Mouse (Mus musculus) intestine, embryonic 15.5 days (tissue): ENCODE results near the gene Pigp. TPM values are rescaled to one million over a fixed set of nuclear protein-coding genes. Genes with fewer than 3 reads are reported as not detected.

Experiments
- ATAC-seq: fragments of 200-750 bp; cut with Nextera tagmentation; 2 replicates; pipeline ENCODE4 v1.8.0; 2017; ENCODE audit warnings: moderate TSS enrichment, moderate library complexity
- H3K27ac ChIP-seq: fragments of 300-500 bp; sonication (generic); 2 replicates; pipeline ENCODE4 v1.5.1; 2015; ENCODE audit warnings: mild to moderate bottlenecking, inconsistent platforms
- H3K27me3 ChIP-seq: fragments of 300-500 bp; sonication (generic); replicated peaks from 2 replicates; pipeline ENCODE4 v1.6.1; 2015; ENCODE audit warnings: inconsistent platforms
- H3K36me3 ChIP-seq: fragments of 300-500 bp; sonication (generic); 2 replicates; pipeline ENCODE4 v1.6.1; 2015; ENCODE audit warnings: inconsistent platforms
- H3K4me1 ChIP-seq: fragments of 300-500 bp; sonication (generic); replicated peaks from 2 replicates; pipeline ENCODE4 v1.6.1; 2015; ENCODE audit warnings: inconsistent platforms
- H3K4me2 ChIP-seq: fragments of 300-500 bp; sonication (generic); replicated peaks from 2 replicates; pipeline ENCODE4 v1.6.1; 2015; ENCODE audit warnings: mild to moderate bottlenecking, inconsistent platforms
- H3K4me3 ChIP-seq: fragments of 300-500 bp; sonication (generic); replicated peaks from 2 replicates; pipeline ENCODE4 v1.5.1; 2015; ENCODE audit warnings: inconsistent platforms
- H3K9ac ChIP-seq: fragments of 300-500 bp; sonication (generic); 2 replicates; pipeline ENCODE4 v1.6.1; 2015; ENCODE audit warnings: inconsistent platforms
- H3K9me3 ChIP-seq: fragments of 300-500 bp; sonication (generic); 2 replicates; pipeline ENCODE4 v1.6.1; 2016; ENCODE audit warnings: inconsistent platforms
- WGBS: fragments of 180-500 bp; shearing (Covaris S2); methylation state at CpG from one replicate; pipeline ENCODE4 v1.1.7; 2015; 5-methylcytosine and 5-hydroxymethylcytosine counted together
- polyA plus RNA-seq: library from polyadenylated mRNA; unstranded; fragments of >200 nt; fragmentation: Nextera tagmentation; extraction: Ambion mirVana; gene quantifications from 2 replicates; pipeline ENCODE4 v1.2.1, GENCODE M21; 2015

Pigp gene
- polyA plus RNA-seq, result 120 and 124 TPM in 2 replicates

DNA sequence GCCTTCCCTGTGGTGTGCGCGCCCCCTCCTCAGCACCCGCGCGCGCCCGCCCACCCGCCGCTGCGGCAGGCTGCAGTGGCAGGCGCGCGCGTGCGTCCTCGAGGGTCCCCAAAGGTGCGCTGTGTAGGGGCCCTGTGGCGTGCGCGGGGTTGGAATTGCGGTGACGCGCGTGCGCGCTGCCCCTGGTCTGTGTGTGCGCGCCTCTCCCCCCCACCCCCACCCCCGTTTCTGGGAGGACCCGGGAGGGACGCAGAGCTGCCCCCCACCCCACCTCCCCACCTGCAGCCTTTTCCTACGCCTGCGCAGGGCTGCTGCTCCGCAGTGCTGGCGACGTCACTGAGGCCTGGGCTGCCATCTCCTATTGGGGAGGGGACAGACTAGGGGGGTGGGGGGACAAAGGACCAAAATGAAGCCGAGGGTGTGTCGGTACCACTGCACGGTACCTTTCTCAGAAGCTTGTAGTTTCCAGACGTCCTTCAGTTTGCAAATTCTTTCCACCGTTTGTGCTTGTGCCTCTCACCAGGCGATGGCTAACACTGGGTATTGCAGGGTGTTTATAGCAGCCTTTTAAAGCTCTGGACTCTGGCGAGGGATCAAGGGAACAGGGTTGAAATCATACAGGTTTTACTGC is at the start of gene Pigp:
Pigp (minus strand) TSS at position 542 of the 631 bp plus-strand sequence.
- whole genome bisulfite sequencing, result under 1% methylated on average over 42 of the region's 43 CpGs
- H3K27me3 ChIP-seq, result no peaks in the 10 kb centered on the region
- H3K9ac ChIP-seq, result peak within 1 kb of the TSS; percentile 97
- no peaks in the 10 kb centered on the region for H3K9me3 ChIP-seq
- H3K36me3 ChIP-seq, result no peaks in the 10 kb centered on the region
- peak within 1 kb of the TSS; percentile 61 for H3K4me2 ChIP-seq
- ATAC-seq, result peak; percentile 76
- H3K4me3 ChIP-seq, result peak within 1 kb of the TSS; percentile 92
- peak within 1 kb of the TSS; percentile 99 for H3K27ac ChIP-seq
- H3K4me1 ChIP-seq, result 0 out of 2 replicates have a peak, but pooled peaks cover 2% of the 10 kb centered on the region

- Histone ChIP-seq H3K4me3 (no peak overlapping the region), H3K9me3 (no peaks in the 10 kb centered on the region), H3K36me3 (peaks cover 44% of the 10 kb centered on the region), H3K4me2 (no peak overlapping the region), H3K27me3 (no peaks in the 10 kb centered on the region), H3K27ac (no peak overlapping the region), H3K4me1 (no peaks in the 10 kb centered on the region), H3K9ac (no peak overlapping the region)
- no peak for ATAC-seq
- 90% methylated on average over 3 of the region's 3 CpGs for WGBS
Observed at GRCm38 (mm10) chr16:94420498-94420897, 48.9 kb upstream of the Pigp start.

DNA sequence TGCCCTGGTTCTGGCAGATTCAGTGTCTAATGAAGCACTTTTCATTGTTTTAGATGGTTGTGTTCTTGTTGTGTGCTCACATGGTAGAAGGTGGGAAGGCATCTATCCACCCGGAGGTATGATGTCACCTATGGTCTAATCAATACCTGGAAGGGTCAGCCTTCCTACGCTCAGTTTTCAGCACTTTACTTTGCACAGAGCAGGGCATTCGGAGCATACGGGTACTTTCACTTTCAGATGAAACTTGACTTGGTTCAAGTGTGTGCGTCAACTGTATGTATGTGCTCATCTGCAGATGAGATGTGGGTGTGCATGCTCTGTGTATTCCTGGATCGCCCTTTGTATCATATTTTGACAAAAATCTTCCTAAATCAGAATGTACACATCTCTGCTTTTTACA is 42.5 kb upstream of the Pigp start:
- no peak overlapping the region for H3K4me3 ChIP-seq
- H3K9ac ChIP-seq, result no peak overlapping the region
- no peaks in the 10 kb centered on the region for H3K4me1 ChIP-seq
- H3K36me3 ChIP-seq, result peaks cover 9% of the 10 kb centered on the region
- ATAC-seq, result no peak
- H3K27me3 ChIP-seq, result no peaks in the 10 kb centered on the region
- 94% methylated on average over 6 of the region's 6 CpGs for WGBS
- H3K9me3 ChIP-seq, result no peaks in the 10 kb centered on the region
- H3K27ac ChIP-seq, result no peak overlapping the region
- H3K4me2 ChIP-seq, result no peak overlapping the region

GRCm38 (mm10) chr16:94412760-94413159 is 41.1 kb upstream of the Pigp start:
- Histone ChIP-seq H3K4me3 (no peak overlapping the region), H3K4me2 (no peak overlapping the region), H3K27me3 (no peaks in the 10 kb centered on the region), H3K27ac (no peak overlapping the region), H3K9me3 (no peaks in the 10 kb centered on the region), H3K9ac (no peak overlapping the region), H3K4me1 (no peaks in the 10 kb centered on the region), H3K36me3 (0 out of 2 replicates have a peak, but pooled peaks cover 2% of the 10 kb centered on the region)
- no peak for ATAC-seq
- WGBS, result 90% methylated on average over 4 of the region's 4 CpGs

- H3K36me3 ChIP-seq, result 0 out of 2 replicates have a peak, but pooled peaks cover 2% of the 10 kb centered on the region
- H3K9ac ChIP-seq, result no peak overlapping the region
- no peak overlapping the region for H3K4me3 ChIP-seq
- no peak overlapping the region for H3K4me2 ChIP-seq
- WGBS, result 70% methylated on average over 2 of the region's 2 CpGs
- H3K27me3 ChIP-seq, result no peaks in the 10 kb centered on the region
- no peaks in the 10 kb centered on the region for H3K9me3 ChIP-seq
- H3K27ac ChIP-seq, result no peak overlapping the region
- H3K4me1 ChIP-seq, result no peaks in the 10 kb centered on the region
- 0 out of 2 replicates have a peak, but pooled peaks have one; percentile 25 for ATAC-seq
Observed at GRCm38 (mm10) chr16:94412198-94412597, 40.6 kb upstream of the Pigp start.

DNA sequence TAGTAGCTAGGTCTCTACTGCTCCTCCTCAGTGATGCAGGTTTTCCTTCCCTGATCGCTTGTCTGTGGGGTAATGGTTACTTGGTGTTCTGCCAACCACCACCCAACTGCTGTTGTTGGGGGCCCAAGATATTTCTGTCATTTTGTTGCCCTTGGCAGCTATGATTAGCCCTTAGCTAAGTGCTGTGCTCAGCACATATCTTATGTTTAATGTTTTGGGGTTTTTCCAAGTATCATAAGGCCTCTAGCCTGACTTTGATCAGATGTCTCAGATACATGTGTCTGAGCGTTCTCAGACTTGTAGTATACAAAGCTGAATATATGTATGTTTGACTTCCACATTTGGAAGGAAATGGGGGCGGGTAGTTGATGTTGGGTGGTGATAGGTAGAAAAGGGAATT is 39.6 kb upstream of the Pigp start:
- WGBS, result 74% methylated on average over 3 of the region's 3 CpGs

DNA sequence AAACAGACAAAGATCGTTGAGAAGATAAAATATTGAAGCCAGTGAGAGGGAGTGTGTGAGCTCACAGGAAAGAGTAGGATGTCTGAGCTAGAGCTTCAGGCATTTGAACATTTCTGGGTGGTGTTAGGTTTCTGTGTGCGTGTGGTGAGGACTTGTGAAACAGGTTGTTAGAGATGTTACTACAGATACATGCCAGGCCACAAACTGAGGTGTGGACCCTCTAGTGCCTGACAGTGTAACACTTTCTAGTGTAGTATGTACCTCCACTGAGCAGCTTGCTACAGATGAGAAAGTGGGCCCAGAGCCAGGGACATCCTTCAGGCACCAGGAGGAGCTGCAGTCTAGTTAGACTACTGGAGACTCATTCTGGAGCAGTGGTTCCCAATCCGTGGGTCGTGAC is 30.5 kb upstream of the Pigp start:
- no peak for ATAC-seq
- no peak overlapping the region for H3K27ac ChIP-seq
- WGBS, result 67% methylated on average over 4 of the region's 4 CpGs

More for the DNA sequence above, 39.6 kb upstream of the Pigp start:
- Histone ChIP-seq H3K4me2 (no peak overlapping the region), H3K4me3 (no peak overlapping the region), H3K27me3 (no peaks in the 10 kb centered on the region), H3K9me3 (no peaks in the 10 kb centered on the region), H3K27ac (no peak overlapping the region), H3K9ac (no peak overlapping the region), H3K4me1 (no peaks in the 10 kb centered on the region), H3K36me3 (0 out of 2 replicates have a peak, but pooled peaks cover 2% of the 10 kb centered on the region)
- ATAC-seq, result no peak

GRCm38 (mm10) chr16:94401636-94402035 is 30.0 kb upstream of the Pigp start:
- 0 out of 2 replicates have a peak, but pooled peaks have one; percentile 39 for ATAC-seq
- WGBS, result 24% methylated on average over 2 of the region's 2 CpGs
- 0 out of 2 replicates have a peak, but pooled peaks cover 2% of the 10 kb centered on the region for H3K4me1 ChIP-seq
- H3K4me2 ChIP-seq, result no peak overlapping the region
- H3K27ac ChIP-seq, result no peak overlapping the region
- H3K27me3 ChIP-seq, result no peaks in the 10 kb centered on the region
- H3K36me3 ChIP-seq, result no peaks in the 10 kb centered on the region
- H3K9ac ChIP-seq, result no peak overlapping the region
- H3K4me3 ChIP-seq, result no peak overlapping the region
- no peaks in the 10 kb centered on the region for H3K9me3 ChIP-seq

More for the DNA sequence above, 30.5 kb upstream of the Pigp start:
- Histone ChIP-seq H3K36me3 (no peaks in the 10 kb centered on the region), H3K4me1 (0 out of 2 replicates have a peak, but pooled peaks cover 2% of the 10 kb centered on the region), H3K27me3 (no peaks in the 10 kb centered on the region), H3K9ac (no peak overlapping the region), H3K4me2 (no peak overlapping the region), H3K4me3 (no peak overlapping the region), H3K9me3 (no peaks in the 10 kb centered on the region)

DNA sequence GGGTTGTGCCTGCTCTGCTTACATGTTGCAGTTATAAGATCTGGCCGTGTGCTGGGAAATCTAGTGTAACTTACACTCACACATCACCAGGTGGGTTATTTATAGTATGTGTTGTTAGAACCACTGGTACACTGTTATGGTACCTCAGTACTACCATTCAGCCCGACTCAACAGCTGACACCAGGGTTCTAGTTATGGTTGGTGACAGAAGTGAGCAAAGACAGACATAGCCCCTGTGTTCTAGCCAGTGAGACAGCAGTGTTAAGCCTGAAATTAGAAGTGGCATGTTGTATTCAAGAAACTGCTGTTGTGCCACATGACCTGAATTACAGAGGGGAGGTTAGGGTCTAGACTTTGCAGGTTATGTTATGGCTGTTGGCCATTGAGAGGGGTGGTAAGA is 27.5 kb upstream of the Pigp start:
- Histone ChIP-seq H3K4me1 (0 out of 2 replicates have a peak, but pooled peaks cover 2% of the 10 kb centered on the region), H3K9ac (no peak overlapping the region), H3K27ac (no peak overlapping the region), H3K4me2 (no peak overlapping the region), H3K4me3 (no peak overlapping the region), H3K27me3 (no peaks in the 10 kb centered on the region), H3K36me3 (no peaks in the 10 kb centered on the region), H3K9me3 (no peaks in the 10 kb centered on the region)
- ATAC-seq, result peak; percentile 31; the same call in 1 of the 2 replicates
- 80% methylated on average over 2 of the region's 2 CpGs for WGBS

DNA sequence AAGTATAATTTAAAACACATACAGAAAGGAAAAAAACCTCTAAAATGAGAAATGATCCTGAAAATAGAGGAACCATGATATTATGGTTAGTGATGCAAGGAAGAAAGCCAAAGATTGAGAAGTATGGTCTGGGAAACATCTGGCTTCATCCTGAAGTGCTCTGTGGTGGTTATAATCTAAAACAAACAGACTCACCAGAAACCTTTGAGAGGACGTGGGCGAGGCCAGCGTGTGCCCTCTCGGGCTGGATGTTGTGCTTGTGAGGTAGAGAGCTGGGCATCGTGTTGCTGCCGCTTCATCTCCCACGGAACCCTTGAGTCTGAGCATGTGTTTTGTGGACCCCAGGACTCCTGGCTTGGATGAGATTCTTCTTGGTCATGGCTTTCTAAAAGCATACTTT is 25.0 kb upstream of the Pigp start:
- Histone ChIP-seq H3K4me3 (no peak overlapping the region), H3K9ac (no peak overlapping the region), H3K9me3 (no peaks in the 10 kb centered on the region), H3K4me2 (no peak overlapping the region), H3K4me1 (0 out of 2 replicates have a peak, but pooled peaks cover 2% of the 10 kb centered on the region), H3K36me3 (no peaks in the 10 kb centered on the region), H3K27me3 (no peaks in the 10 kb centered on the region), H3K27ac (no peak overlapping the region)
- ATAC-seq, result no peak
- WGBS, result 61% methylated on average over 7 of the region's 7 CpGs

- Histone ChIP-seq H3K4me3 (no peak overlapping the region), H3K9me3 (no peaks in the 10 kb centered on the region), H3K27me3 (no peaks in the 10 kb centered on the region), H3K4me2 (no peak overlapping the region), H3K4me1 (no peaks in the 10 kb centered on the region), H3K27ac (no peak overlapping the region), H3K9ac (no peak overlapping the region), H3K36me3 (no peaks in the 10 kb centered on the region)
- ATAC-seq, result no peak
- WGBS, result 74% methylated on average over 3 of the region's 3 CpGs
Observed at GRCm38 (mm10) chr16:94395051-94395450, 23.4 kb upstream of the Pigp start.

DNA sequence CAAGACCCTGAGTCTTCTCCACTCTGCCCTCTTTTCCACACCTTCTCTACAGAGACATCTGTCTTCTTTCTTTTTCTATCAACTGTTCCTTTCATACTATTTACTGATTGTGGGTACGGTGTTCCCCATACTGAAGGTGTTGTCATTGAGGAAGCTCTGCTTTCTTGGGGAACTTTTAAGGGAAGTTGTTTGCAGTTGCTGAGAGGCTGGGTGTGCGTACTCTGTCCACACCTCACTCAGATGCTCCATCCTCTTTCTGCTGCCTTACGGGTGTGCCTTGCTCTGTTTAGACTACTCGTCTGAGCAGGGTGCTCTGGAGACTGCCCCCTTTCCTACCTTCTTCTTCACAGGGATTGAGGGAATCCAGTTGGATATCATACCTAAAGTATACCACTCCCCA is 20.7 kb upstream of the Pigp start:
- Histone ChIP-seq H3K9me3 (no peaks in the 10 kb centered on the region), H3K27me3 (no peaks in the 10 kb centered on the region), H3K9ac (no peak overlapping the region), H3K36me3 (no peaks in the 10 kb centered on the region), H3K4me1 (no peaks in the 10 kb centered on the region), H3K4me2 (no peak overlapping the region), H3K4me3 (no peak overlapping the region), H3K27ac (no peak overlapping the region)
- no peak for ATAC-seq
- WGBS, result 70% methylated on average over 4 of the region's 4 CpGs

DNA sequence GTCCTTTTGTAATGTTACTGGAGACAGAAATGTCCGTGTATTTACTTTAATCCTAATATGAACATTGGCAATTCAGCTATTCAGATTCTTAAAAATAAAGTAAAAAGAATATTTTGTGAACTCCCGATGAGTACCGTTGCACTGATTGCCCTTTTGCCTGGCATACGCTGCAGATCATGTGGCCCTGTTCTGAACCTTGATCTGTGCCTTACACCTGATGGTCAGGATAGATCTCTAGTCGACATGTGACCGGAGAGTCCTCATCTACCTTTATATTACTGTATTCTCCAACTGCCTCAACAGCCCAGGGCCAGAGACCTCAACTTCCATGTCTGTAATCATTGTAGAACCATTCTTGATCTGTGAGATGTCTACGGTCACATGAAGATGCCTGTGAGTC is 16.0 kb upstream of the Pigp start:
- no peak for ATAC-seq
- H3K27ac ChIP-seq, result no peak overlapping the region
- 88% methylated on average over 7 of the region's 7 CpGs for whole genome bisulfite sequencing
- no peaks in the 10 kb centered on the region for H3K4me1 ChIP-seq
- H3K36me3 ChIP-seq, result no peaks in the 10 kb centered on the region; the same call in 1 of the 2 replicates
- no peak overlapping the region for H3K4me2 ChIP-seq
- no peak overlapping the region for H3K4me3 ChIP-seq
- H3K9me3 ChIP-seq, result no peaks in the 10 kb centered on the region
- no peaks in the 10 kb centered on the region for H3K27me3 ChIP-seq
- no peak overlapping the region for H3K9ac ChIP-seq
